In the genomic region with DNA sequence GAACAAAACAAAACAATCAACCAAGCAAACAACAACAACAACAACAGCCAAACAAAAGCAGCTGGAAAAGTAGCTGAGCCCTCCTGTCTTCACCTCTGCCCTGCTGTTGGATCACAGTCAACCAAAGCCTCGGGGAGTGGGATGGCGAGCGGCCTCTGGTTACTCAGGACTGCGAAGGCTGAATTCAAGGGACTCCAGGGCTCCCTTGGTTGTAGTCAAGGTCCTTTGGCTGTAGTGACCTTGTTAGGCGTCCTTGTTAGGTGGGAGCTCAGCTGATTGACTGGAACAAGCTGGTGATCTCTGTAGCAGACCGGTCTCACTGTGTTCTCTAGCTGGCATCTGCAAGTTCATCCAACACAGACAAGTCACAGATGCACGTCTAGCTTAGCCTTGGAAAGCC, we compare ENCODE assay signal across 12 mouse cellular contexts. TPM values are rescaled to one million over a fixed set of nuclear protein-coding genes. Genes with fewer than 3 reads are reported as not detected.
DNase-seq lines count a peak whose midpoint lies in the region.
"Had no signal": no experiment of that assay in that cellular context is flagged by ENCODE, and none has a peak within 500 bp of the region (broad histone marks: within the 10 kb centered on the region; RNA-seq: fewer than 3 reads in every experiment).

No protein-coding gene starts in this region.

- DNase-seq in kidney, adult 11 months, result peak; percentile 36
- no peak for DNase-seq in kidney, postnatal 10 days
- peak; percentile 31 for DNase-seq in ovary, postnatal 36 days (ENCODE audit: low spot score)
- no peak for DNase-seq in ovary, postnatal 10 days (ENCODE audit: low spot score)
- DNase-seq in adrenal gland, postnatal 25 days, result peak; percentile 60
- DNase-seq in testis, postnatal 14 days (ENCODE audit: low spot score), result peak; percentile 15
- no peak for DNase-seq in layer of hippocampus, adult 8-10 months (ENCODE audit: low spot score in 2 of 2)
- no peak for DNase-seq in gastrocnemius, adult 8-10 months (ENCODE audit: low spot score in 2 of 2)
- DNase-seq: cerebellum, adult 2 months; cerebellum, postnatal 10 days; gastrocnemius, adult 2 months; heart, postnatal 36 days had no signal

RNA-seq across cellular contexts. Expression of a gene that starts 16.5 kb away (rescaled TPM):
- 59.4 and 74.9 TPM in 2 replicates for total RNA-seq in adrenal gland, postnatal 25 days (2021)
- total RNA-seq in layer of hippocampus, adult 8-10 months (2022), result 10 to 100 TPM; 67.0 to 71.6 (median 70.9) TPM
- total RNA-seq in gastrocnemius, adult 8-10 months (2022), result 1 to 10 TPM; 2.8 to 4.0 (median 3.8) TPM

Comparison
In these comparisons a context has a peak if more than half of its experiments do, and no peak if none do; other contexts are left out.
1. DNase-seq: peak in kidney, adult 11 months (single experiment), ovary, postnatal 36 days (single experiment), adrenal gland, postnatal 25 days (single experiment) and testis, postnatal 14 days (single experiment); none in kidney, postnatal 10 days (single experiment), ovary, postnatal 10 days (single experiment), layer of hippocampus, adult 8-10 months (0 of 2) and gastrocnemius, adult 8-10 months (0 of 2).
2. RNA of a gene that starts 16.5 kb away (total RNA-seq): 59.4 to 74.9 TPM in adrenal gland, postnatal 25 days and 67.0 to 71.6 TPM in layer of hippocampus, adult 8-10 months; 2.8 to 4.0 TPM in gastrocnemius, adult 8-10 months; every median in the first group is over 10 times any median in the second.